Mouse (Mus musculus): ENCODE measurements around the gene Kmt2b.

The Kmt2b gene

GRCm38 (mm10) chr7:30600651-30601050 lies 12.1 kb upstream of the Kmt2b start:
- DNase-seq (ENCODE audit: low spot score), result no peak

DNA sequence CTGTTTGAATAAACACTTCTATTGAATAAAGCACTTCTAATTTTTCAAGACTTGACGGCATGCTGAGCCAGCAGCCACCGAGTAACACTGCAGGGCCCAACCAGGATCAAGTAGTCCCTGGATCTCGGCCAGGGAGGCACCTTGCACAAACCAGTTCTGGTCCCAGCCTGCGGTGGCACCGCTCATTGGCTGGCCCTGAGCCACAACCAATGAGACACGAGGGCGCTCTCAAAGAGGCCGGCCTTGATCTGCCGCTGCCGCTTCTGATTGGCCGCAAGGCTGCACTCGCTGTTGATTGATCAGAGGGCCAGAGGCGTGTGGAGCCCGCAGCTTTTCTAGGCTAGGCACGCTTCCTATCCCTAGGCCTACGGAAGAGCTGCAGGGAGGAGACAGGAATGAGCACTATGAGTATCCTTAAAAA lies 11.4 kb upstream of the Kmt2b start:
- peak; percentile 48 for DNase-seq (ENCODE audit: low spot score)

- no peak for DNase-seq (ENCODE audit: low spot score)
Observed at GRCm38 (mm10) chr7:30598786-30599185, 10.3 kb upstream of the Kmt2b start, which contains the start of gene Zbtb32. TSS of gene Zbtb32 (minus strand) at chr7:30598909.

DNA sequence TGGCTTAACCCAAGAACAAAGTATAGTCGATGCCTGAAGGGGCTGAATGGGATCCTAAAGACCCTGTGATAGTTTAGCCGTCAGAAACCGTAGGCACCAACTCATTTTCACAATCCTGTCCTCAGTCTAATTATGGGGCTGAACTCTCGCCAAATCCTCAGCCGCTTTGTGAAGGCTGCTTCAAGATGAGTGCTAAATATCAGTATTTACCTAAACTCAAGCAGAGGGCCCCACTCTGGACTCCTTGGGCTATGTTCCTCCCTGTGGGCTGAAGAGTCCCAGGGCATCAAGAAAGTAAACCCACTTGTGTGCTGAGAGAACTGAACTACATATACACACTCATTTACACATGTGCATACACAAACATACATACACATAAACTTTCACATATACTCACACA lies 8.3 kb upstream of the Kmt2b start:
- no peak for DNase-seq (ENCODE audit: low spot score)

DNA sequence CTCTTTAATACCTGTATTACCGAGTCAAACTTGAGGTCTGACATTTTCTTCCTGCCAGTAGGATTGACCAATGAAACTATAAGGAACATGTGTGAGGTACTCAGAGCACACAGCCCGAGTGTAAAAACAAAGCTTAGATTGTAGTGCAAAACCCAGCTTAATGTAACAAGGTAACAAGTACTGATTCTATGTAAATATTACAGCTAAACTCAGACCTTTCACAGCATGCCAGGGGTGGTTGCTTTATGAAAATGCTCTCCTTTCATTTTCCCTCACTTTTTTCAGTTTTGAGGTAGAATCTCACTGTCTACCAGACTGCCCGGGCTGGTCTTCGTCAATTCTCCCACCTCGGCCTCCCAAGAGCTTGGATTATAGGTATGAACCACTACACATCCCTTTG lies 7.6 kb upstream of the Kmt2b start:
- no peak for DNase-seq (ENCODE audit: low spot score)

GRCm38 (mm10) chr7:30594510-30595024 lies 6.0 kb upstream of the Kmt2b start:
- DNase-seq (ENCODE audit: low spot score), result no peak

GRCm38 (mm10) chr7:30593579-30594509 lies 5.3 kb upstream of the Kmt2b start:
- DNase-seq (ENCODE audit: low spot score), result no peak

DNA sequence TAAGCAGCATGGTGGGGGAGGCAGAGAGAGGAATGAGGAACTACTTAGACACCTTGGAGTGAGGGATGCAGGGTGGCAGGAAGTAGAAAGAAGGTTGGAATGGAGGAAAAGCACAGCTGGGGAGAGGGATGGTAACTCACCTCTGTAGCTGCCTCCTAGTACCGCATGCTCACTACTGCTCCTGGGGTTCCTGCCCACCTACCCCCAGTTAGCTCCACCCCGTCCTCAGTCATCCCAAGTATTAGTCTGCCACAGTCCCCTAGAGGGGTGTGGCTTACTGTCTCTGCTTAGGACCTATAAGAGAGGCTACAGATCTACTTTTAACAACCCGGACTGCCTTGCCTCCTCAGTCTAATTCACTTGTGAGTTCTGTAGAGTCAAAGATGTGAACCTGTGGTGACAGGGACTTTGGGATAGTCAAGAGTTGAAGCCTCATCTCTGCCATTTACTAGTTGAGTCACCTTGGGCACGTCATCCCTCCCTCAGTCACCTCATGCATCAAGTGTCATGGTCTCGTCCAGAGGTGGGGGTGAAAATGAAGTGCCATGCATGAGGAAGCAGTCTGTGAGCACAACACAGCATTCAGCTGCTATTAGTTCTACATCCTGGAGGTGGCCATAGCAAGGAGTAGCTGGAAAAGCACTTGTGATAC lies 4.4 kb upstream of the Kmt2b start:
- no peak for DNase-seq (ENCODE audit: low spot score)

- no peak for DNase-seq (ENCODE audit: low spot score)
Observed at GRCm38 (mm10) chr7:30591605-30591951, 3.1 kb upstream of the Kmt2b start.

- no peak for DNase-seq (ENCODE audit: low spot score)
Observed at GRCm38 (mm10) chr7:30590927-30591604, 2.5 kb upstream of the Kmt2b start.

- peak; percentile 60 for DNase-seq (ENCODE audit: low spot score)
Observed at GRCm38 (mm10) chr7:30589435-30590301, 1.1 kb upstream of the Kmt2b start.

DNA sequence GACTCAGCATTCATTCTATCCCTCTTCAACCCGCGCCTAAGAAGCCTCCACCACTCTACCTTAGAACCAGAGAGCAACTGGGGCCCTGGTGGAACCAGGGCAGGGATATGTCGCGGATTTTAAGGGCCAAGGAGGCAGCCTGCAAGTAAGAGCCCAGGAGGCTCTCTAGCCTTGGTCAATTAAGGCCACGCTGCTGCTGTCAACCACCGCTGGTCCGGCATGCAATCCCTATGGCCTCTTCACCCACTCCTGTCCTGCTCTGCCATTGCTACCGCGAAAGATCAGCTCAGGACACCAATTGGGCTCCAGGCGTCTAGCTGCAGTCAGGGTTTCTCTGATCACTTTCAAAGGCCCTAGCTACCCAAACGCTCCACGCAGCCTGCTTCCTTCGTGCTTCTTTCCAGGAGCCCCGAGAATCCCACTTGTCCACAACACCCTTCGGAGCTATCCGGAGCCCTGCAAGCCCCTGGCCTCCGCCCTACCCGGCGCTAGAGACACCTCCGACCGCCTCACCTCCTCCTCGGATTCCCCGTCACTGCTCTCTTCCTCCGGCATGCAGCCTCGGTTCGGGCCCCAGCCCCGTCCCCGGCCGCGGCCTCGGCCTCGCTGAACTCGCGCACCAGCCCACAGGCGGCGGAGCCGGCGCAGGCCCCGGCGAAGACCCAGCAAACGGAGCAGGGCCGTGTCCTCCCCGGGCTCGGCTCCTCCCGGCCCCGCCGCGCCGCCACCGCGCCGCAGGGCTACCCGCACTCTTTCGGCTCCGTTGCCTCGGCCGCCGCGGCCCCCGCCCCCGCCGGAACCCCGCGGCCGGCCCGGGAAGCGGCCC lies 471 bp downstream of the Kmt2b start:
- DNase-seq (ENCODE audit: low spot score), result peak; percentile 62

DNA sequence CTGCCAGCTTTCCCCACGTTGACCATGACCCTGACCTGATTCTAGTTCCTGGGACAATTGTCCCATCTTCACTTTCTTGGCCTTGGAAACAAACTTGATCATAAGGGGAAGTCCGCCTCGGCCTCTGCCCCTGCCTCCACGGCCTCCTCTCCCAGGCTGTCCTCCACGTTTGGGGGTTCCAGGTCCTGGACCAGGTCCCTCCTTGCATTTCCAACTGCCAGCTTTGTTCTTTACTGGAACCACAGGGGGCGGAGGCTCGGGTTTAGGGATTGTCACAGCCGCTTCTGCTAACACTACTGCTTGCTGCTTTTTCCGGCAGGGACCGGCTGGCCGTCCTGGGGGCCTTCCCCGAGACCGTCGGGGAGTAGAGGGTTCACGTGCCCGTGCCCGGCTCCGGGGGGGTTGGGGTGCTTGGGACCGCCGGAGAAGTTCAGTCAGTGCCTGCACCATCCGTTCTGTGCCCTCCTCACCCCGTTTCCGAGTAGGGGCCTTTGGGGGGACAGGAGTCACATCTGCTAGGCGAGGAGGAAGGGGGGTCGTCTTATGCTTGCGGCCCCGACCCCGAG lies 2.0 kb downstream of the Kmt2b start:
- DNase-seq (ENCODE audit: low spot score), result no peak

DNA sequence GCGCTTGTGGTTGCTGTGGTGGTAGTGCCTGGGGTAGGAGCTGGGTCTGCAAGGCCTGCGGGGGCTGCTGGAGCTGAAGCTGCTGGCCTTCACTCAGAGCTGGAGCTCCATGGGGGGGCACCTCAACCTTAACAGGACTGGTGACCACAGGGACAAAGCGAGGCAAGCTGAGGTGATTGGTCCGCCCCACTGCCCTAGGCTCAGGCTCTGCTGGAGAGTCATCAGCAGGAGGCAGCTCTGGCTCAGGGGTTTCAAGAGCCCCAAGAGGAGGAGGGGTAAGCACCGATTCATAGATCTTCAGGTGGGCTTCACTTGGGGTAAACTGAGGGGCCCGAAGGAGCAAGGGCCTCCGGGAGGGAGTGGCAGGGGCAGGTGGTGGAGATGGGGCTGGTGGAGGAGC lies 3.4 kb downstream of the Kmt2b start:
- no peak for DNase-seq (ENCODE audit: low spot score)

DNA sequence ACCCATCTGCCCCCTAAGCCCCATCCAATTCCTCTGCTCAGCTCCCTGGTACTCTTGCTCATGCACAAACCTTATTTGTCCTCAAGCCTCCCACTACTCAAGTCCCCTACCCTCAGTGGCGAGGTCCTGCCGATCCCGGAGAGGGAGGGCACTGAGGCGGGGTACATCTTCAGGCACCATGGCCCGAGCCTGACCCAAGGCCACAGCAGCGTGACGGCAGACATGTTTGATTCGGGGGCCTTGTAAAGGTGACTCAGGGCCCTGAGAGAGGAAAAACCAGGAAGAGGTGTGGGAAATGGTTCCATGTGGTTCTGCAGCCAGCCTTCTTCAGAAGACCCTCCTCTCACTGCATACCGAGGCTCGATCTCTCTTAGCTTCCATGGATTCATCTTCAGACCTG lies 4.2 kb downstream of the Kmt2b start:
- DNase-seq (ENCODE audit: low spot score), result no peak

- no peak for DNase-seq (ENCODE audit: low spot score)
Observed at GRCm38 (mm10) chr7:30581547-30581946, 7.0 kb downstream of the Kmt2b start.

DNA sequence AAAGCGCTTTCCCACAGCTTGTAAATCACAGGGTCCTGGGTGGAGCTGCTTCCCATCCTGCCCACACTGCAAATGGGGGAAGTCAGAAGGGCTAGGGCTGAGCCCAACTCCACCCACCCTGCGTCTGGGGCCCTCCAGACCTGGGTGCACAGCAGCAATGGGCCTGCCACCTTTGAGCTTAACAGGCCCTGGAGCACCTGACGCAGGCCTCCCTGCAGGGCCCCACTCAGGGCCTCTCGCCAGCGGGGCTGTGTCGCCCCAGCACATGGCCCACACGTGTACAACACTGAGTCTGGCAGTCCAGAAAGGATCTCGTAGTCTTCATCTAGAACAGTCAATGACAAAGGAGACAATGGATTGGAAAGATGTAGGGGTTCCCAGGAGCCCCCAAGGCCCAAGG lies 8.6 kb downstream of the Kmt2b start:
- no peak for DNase-seq (ENCODE audit: low spot score)

DNA sequence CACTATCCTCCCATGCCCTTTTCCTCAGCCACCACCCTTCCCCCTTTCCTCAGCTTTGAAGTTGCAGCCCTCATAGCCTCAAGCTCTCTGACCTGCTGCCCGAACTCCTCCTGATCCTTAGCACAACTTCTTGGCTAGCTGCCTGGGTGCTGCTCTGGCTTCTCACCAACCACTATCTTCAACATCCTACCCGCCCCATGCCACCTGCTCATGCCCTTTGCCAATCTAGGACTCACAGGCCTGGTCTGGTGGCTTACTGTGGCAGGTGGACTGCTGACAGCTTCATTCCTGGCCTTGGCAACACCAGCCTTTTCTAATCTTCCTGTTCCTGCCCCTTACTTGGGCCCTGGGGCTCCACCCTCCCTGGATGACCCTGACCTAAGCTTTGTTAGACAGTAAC lies 15.6 kb downstream of the Kmt2b start:
- DNase-seq (ENCODE audit: low spot score), result no peak

- DNase-seq (ENCODE audit: low spot score), result no peak
Observed at GRCm38 (mm10) chr7:30572389-30572788, 16.1 kb downstream of the Kmt2b start.

- no peak for DNase-seq (ENCODE audit: low spot score)
Observed at GRCm38 (mm10) chr7:30567555-30567954, 21.0 kb downstream of the Kmt2b start.
